Mouse (Mus musculus) liver, embryonic 13.5 days (tissue): ENCODE measurements around the gene Tns1. TPM values are rescaled to one million over a fixed set of nuclear protein-coding genes. Genes with fewer than 3 reads are reported as not detected.

Experiments used
- ATAC-seq: fragments of 200-750 bp; cut with Nextera tagmentation; 2 replicates; pipeline ENCODE4 v1.8.0; 2017; ENCODE audit warnings: low read depth, mild to moderate bottlenecking, moderate number of reproducible peaks, moderate library complexity
- DNase-seq: peaks from one replicate; pipeline ENCODE4 v3.0.0; 2022
- H3K27ac ChIP-seq: fragments of 300-500 bp; sonication (generic); 2 replicates; pipeline ENCODE4 v1.5.1; 2015; ENCODE audit warnings: moderate library complexity, mild to moderate bottlenecking, inconsistent platforms
- H3K27me3 ChIP-seq: fragments of 300-500 bp; sonication (generic); 2 replicates; pipeline ENCODE4 v1.6.1; 2015; ENCODE audit warnings: mild to moderate bottlenecking, inconsistent platforms
- H3K36me3 ChIP-seq: fragments of 300-500 bp; sonication (generic); 2 replicates; pipeline ENCODE4 v1.6.1; 2015; ENCODE audit warnings: mild to moderate bottlenecking, inconsistent platforms
- H3K4me1 ChIP-seq: fragments of 300-500 bp; sonication (generic); replicated peaks from 2 replicates; pipeline ENCODE4 v1.6.1; 2015; ENCODE audit warnings: inconsistent platforms
- H3K4me2 ChIP-seq: fragments of 300-500 bp; sonication (generic); 2 replicates; pipeline ENCODE4 v1.6.1; 2015; ENCODE audit warnings: inconsistent platforms, mild to moderate bottlenecking, moderate library complexity
- H3K4me3 ChIP-seq: fragments of 300-500 bp; sonication (generic); replicated peaks from 2 replicates; pipeline ENCODE4 v1.5.1; 2015; ENCODE audit warnings: mild to moderate bottlenecking, inconsistent platforms
- H3K9ac ChIP-seq: fragments of 300-500 bp; sonication (generic); 2 replicates; pipeline ENCODE4 v1.6.1; 2015; ENCODE audit warnings: mild to moderate bottlenecking, inconsistent platforms
- H3K9me3 ChIP-seq: fragments of 300-500 bp; sonication (generic); replicated peaks from 2 replicates; pipeline ENCODE4 v1.6.1; 2016; ENCODE audit warnings: inconsistent platforms
- WGBS: fragments of 180-500 bp; shearing (Covaris S2); methylation state at CpG from one replicate; pipeline ENCODE4 v1.1.7; 2015; ENCODE audit not compliant: insufficient replicate concordance; 5-methylcytosine and 5-hydroxymethylcytosine counted together
- polyA plus RNA-seq: library from polyadenylated mRNA; unstranded; fragments of >200 nt; fragmentation: Nextera tagmentation; extraction: Ambion mirVana; gene quantifications from 2 replicates; pipeline ENCODE4 v1.2.1, GENCODE M21; 2015

The Tns1 gene
- polyA plus RNA-seq, 1 experiment from 2014 or later = 11.7 TPM

DNA sequence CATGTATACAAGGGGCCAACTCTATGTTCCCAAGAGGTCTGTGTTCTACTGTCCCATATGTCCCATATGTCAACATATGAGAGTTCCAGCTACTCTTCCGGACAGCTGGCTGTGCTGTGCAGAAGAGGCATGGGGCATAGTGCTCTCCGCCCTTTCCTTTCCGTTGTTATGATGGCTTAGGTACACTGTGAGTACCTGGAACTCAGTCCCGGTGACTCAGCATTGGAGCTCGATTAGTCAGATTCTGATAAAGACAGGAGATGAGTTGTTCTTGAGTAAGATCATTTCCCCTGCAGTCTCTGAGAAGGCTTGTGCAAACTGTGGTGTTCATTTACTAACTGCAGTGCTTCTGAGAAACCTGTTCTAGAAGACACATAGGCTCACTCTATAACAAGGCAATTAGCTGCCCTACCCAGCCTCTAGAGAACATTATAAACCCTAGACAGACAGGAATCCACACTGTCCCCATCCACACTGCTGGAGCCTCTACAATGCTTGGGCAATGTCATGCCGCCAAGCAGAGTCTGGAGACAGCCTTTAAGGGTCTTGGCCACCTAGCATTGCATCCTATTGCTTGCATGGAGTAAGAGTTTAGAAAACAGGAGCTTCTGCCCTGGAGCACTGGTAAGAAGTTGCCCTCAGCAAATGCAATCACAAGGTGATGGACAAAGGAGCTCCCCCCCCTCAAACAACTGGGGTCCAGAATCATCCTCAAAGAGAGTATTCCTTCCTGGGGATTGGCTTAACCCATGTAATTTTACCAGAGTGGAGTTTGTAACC lies 25.0 kb upstream of the Tns1 start:
- no peak for ATAC-seq

DNA sequence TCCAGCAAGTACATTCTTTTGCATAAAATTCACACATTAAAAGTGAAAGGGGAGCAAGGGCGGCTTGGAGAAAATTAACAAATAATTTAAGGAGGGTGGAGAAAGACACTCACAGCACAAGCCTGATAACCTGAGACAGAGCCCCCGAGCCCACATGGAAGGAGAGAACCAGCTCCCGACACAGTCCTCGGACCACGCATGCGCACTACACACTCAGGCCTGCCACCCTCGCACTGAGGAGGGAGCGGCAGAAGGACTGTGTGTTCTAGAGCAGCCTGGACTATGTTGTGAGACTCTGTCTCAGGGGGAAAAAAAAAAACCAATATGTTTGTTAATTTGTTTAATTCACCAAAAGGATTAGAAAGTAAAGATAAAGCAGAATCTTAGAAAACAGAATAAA lies 17.5 kb upstream of the Tns1 start:
- Histone ChIP-seq H3K4me1 (peaks cover 4% of the 10 kb centered on the region), H3K4me2 (no peak overlapping the region), H3K27me3 (no peaks in the 10 kb centered on the region), H3K36me3 (no peaks in the 10 kb centered on the region), H3K9ac (no peak overlapping the region), H3K27ac (no peak overlapping the region), H3K9me3 (no peaks in the 10 kb centered on the region), H3K4me3 (no peak overlapping the region)
- 73% methylated on average over 8 of the region's 8 CpGs for WGBS
- DNase-seq (no peak), ATAC-seq (no peak)

More for the DNA sequence above, 25.0 kb upstream of the Tns1 start:
- no peaks in the 10 kb centered on the region for H3K36me3 ChIP-seq
- no peak overlapping the region for H3K27ac ChIP-seq
- H3K4me2 ChIP-seq = no peak overlapping the region
- H3K9me3 ChIP-seq = no peaks in the 10 kb centered on the region
- 42% methylated on average over 6 of the region's 6 CpGs for WGBS
- H3K27me3 ChIP-seq = no peaks in the 10 kb centered on the region
- H3K9ac ChIP-seq = no peak overlapping the region
- H3K4me3 ChIP-seq = no peak overlapping the region
- DNase-seq = no peak
- peaks cover 31% of the 10 kb centered on the region for H3K4me1 ChIP-seq

DNA sequence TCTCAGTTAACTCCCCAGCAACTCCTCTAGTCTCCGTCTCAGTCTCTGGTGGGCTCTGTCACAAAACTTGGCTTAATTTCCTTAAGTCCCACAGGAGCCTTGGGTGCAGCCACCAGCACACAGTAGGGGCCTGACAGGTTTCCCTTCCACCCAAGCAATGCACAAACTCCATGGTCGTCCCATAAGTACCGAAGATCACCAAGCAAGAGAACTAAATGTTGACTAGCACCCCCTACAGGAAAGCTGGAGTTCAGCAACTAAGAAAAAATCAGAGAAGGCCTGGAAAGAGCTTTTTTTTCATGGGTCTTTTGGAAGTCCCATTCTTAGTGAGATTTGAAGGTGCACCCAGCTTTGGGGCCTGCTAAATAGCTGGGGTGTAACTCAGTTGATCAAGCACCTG lies 15.2 kb upstream of the Tns1 start:
- H3K4me2 ChIP-seq = no peak overlapping the region
- no peaks in the 10 kb centered on the region for H3K9me3 ChIP-seq
- 53% methylated on average over 3 of the region's 3 CpGs for WGBS
- H3K4me3 ChIP-seq = no peak overlapping the region
- no peaks in the 10 kb centered on the region for H3K36me3 ChIP-seq
- no peak for ATAC-seq
- no peak for DNase-seq
- H3K27ac ChIP-seq = no peak overlapping the region
- no peaks in the 10 kb centered on the region for H3K27me3 ChIP-seq
- H3K4me1 ChIP-seq = peaks cover 16% of the 10 kb centered on the region
- H3K9ac ChIP-seq = no peak overlapping the region

DNA sequence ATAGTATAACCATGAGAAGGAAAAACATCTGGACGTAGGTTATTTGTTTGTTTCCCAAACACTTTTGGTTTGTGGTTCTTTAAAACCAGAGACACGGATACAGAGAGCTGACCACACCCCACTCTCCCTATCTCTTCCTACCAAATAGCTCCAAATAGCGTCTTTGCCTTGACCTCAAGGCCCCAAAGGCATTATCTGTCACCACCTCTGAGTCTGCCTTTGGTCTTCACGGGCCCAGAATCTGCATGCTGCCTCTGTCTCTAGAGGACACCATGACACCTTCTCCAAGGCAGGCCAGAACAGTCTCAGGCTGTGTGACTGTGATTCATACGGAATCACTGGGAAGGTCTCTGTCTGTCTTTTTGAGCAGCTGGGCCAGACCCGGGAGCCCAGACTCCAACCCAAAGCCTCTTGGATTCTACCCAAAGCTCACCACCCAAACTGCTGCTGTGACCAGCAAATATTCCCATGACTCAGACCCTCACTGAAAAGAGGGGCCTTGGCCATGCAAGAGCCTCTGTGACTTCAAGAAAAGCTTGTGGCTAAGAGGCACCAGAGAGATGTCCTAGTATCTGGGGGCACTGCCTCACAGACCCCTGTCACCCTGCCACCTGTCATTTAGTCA lies 11.2 kb upstream of the Tns1 start:
- Histone ChIP-seq H3K27me3 (peaks cover 3% of the 10 kb centered on the region; the same call in 1 of the 2 replicates), H3K27ac (no peak overlapping the region), H3K9me3 (no peaks in the 10 kb centered on the region), H3K4me3 (no peak overlapping the region), H3K4me1 (peaks cover 20% of the 10 kb centered on the region), H3K36me3 (no peaks in the 10 kb centered on the region), H3K9ac (no peak overlapping the region), H3K4me2 (peak overlapping the region; percentile 29)
- ATAC-seq = peak; percentile 82
- 24% methylated on average over 6 of the region's 6 CpGs for WGBS
- peak; percentile 43 for DNase-seq

DNA sequence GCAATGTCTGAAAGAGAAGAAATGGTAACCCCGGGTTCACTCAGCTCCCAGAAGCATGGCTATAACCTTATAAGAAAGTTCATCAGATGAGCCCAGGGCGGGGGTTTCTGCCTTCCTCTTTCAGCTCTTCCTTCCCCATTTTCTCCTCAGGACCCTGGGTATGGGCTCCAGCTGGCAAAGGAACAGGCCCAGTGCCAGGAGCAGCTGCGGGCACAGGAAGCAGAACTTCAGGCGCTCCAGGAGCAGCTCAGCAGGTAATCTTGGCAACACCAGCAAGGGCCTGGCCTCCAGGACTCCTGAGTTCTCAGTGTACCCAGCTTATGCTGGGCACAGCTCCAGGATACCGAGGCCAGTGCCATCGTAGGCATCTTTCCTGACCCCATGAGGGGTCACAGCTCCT lies 9.7 kb upstream of the Tns1 start:
- ATAC-seq (no peak), DNase-seq (no peak)
- no peak overlapping the region for H3K9ac ChIP-seq
- no peaks in the 10 kb centered on the region for H3K36me3 ChIP-seq
- H3K4me3 ChIP-seq = no peak overlapping the region
- H3K27me3 ChIP-seq = peaks cover 3% of the 10 kb centered on the region; the same call in 1 of the 2 replicates
- no peak overlapping the region for H3K27ac ChIP-seq
- WGBS = 43% methylated on average over 6 of the region's 6 CpGs
- H3K4me2 ChIP-seq = no peak overlapping the region
- no peaks in the 10 kb centered on the region for H3K9me3 ChIP-seq
- H3K4me1 ChIP-seq = peaks cover 20% of the 10 kb centered on the region

DNA sequence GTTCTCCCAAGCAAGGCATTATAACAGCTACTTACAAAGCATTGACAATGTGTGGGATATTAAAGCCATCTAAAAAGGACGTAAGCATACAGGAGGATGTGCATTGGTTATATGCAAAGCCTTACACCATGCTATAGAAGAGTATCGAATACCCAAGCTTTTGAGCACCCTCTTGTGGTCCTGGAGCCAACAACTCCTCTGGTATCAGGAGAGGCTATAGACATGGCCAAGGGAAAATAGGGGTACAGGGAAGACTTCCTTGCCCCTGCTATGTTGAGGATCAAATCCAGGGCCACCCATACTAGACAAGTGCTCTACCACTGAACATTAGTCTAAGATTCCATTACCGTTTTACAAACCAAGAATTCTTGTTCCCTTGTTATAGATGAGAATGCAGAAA lies 7.8 kb upstream of the Tns1 start:
- ATAC-seq (no peak), DNase-seq (no peak)
- Histone ChIP-seq H3K27me3 (peaks cover 8% of the 10 kb centered on the region), H3K9ac (no peak overlapping the region), H3K4me2 (no peak overlapping the region), H3K9me3 (no peaks in the 10 kb centered on the region), H3K36me3 (no peaks in the 10 kb centered on the region), H3K4me3 (no peak overlapping the region), H3K27ac (no peak overlapping the region), H3K4me1 (peaks cover 20% of the 10 kb centered on the region)
- WGBS = 61% methylated on average over 3 of the region's 3 CpGs

DNA sequence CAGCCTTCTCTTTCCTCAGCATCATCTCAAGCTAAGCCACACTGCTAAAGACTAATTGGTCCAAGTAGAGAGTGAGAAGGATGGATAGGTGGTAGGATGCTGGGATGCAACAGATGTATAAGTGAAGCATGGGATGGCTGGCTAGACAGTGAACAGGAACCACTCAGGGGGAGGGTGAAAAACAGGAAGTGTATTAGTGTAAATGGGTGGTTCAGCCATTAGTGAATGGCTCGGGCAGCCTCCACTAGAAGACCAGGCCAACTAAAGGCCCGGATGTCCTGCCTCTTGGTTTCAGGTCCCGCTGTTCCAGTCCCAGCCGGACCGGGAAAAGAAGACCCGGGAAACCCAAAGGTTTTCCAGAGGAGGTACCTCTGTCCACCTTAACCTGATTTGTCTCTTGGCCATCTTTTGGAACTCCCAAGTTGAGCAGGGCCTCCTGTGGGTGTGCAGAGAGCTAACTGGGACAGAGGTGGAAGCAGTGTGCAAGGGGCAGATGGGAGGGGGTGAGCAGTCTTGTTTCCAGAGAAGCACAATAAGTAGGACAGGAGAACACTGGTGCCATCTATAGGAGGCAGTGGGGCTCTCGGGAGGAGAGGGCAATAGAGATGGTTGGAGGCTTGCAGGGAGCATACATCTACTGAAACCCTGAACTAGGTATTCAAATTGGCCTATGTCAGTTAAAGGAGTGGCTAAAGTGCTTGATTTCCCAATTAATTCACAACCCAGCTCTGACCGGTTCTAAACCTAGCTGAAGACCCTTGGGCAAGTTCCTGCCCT lies 6.8 kb upstream of the Tns1 start:
- H3K9ac ChIP-seq = no peak overlapping the region
- no peak for ATAC-seq
- peaks cover 20% of the 10 kb centered on the region for H3K4me1 ChIP-seq
- 67% methylated on average over 8 of the region's 8 CpGs for WGBS
- no peaks in the 10 kb centered on the region for H3K9me3 ChIP-seq
- no peak for DNase-seq
- H3K4me3 ChIP-seq = no peak overlapping the region
- H3K36me3 ChIP-seq = no peaks in the 10 kb centered on the region
- no peak overlapping the region for H3K4me2 ChIP-seq
- H3K27me3 ChIP-seq = peaks cover 12% of the 10 kb centered on the region
- no peak overlapping the region for H3K27ac ChIP-seq

DNA sequence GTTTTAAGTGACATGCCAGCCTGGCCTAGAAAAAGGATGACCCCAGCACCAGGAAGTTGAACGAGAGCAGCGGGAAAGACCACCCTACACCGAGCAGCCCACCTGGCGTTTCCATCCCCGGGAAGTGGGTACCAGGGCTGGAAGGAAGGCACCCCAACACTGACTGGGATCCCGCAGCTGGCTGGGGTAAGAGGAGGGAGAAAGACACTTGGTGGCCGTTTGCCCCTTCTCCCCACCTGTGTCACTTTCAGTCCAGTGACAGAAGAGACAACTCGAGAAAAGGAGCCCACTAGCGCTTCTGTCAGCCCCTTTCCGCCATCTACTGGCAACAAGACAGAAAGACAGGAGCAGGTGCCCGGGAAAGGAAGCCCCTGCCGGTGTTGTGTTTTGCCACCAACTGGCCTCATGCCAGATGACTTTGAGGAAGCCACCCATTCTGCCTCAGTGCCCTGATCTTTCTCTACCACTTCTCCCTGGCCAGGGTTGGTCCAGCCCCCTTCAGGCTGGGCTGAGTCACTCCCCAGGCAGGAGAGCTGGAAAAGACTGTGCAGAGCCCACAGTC lies 823 bp upstream of the Tns1 start, which contains the start of gene Rufy4:
TSS of gene Rufy4 (plus strand) at position 551 of the 562 bp plus-strand sequence.
- peak within 1 kb of the TSS; percentile 56 for H3K4me3 ChIP-seq
- WGBS = 0% methylated on average over 12 of the region's 12 CpGs
- no peaks in the 10 kb centered on the region for H3K9me3 ChIP-seq
- peak; percentile 41 for DNase-seq
- H3K27ac ChIP-seq = no peak within 1 kb of the TSS
- H3K4me1 ChIP-seq = peaks cover 13% of the 10 kb centered on the region
- peak within 1 kb of the TSS; percentile 59; the same call in 1 of the 2 replicates for H3K9ac ChIP-seq
- peak within 1 kb of the TSS; percentile 76 for H3K4me2 ChIP-seq
- H3K27me3 ChIP-seq = peaks cover 65% of the 10 kb centered on the region
- H3K36me3 ChIP-seq = no peaks in the 10 kb centered on the region
- ATAC-seq = no peak

DNA sequence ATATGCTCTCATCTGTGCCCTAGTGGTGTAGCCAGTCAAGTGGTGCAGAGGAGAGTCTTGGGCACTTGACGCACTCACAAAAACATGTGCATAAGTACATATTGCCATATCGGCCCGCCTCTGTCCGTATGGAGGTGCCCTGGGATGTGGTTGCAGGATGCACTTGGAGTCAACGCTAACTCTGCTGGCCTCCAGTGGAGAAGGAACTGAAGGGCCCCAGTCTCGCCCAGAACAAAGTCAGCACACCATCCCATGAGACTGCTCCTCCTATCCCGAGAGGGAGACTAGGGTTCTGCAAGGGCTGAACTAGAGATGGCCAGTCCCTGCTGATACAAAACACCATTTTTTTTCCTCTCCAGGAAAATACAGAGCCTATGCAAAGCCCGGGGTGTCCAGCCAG lies 1.0 kb downstream of the Tns1 start:
- Histone ChIP-seq H3K36me3 (no peaks in the 10 kb centered on the region), H3K4me2 (no peak overlapping the region), H3K4me1 (peaks cover 13% of the 10 kb centered on the region), H3K27ac (no peak overlapping the region), H3K9ac (no peak overlapping the region), H3K9me3 (no peaks in the 10 kb centered on the region), H3K27me3 (peaks cover 78% of the 10 kb centered on the region), H3K4me3 (no peak overlapping the region)
- DNase-seq (no peak), ATAC-seq (no peak)
- WGBS = 43% methylated on average over 8 of the region's 8 CpGs

DNA sequence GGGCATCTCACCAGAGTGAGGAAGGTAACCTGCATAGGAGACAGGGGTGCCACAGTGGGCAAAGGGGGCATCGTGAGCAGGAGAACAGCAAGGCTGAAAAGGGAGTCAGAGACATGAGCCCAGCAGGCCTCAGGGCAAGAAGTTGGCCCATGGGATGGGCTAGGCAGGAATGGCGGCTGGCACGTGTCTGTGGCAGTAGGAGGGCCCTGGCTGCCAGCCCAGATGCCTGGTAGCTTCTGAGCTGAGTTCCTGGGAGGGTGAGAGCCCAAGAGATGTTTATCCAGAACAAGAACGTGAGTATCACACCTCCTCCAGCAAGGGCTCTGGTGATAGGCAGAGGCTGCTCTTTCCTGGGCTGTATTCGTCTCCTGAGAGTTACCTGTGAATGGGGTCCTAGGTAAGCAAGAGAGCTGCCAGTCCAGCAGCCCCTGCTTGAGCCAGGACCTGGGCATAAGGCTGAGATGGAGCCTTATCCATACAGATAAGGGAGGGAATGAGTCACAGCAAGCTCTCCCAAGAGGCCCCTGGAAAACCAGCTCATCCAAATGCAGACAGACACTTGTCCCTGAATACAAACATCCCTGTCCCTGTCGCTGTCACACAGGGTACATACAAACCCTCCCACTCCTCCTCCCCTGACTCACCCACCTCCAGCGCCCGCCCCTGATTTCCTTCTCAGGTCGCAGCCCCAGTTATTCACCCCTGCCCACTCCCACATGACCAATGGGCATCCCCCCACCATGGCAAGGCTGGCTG lies 2.2 kb downstream of the Tns1 start:
- Histone ChIP-seq H3K27me3 (peaks cover 76% of the 10 kb centered on the region), H3K4me2 (no peak overlapping the region), H3K27ac (no peak overlapping the region), H3K9ac (no peak overlapping the region), H3K36me3 (no peaks in the 10 kb centered on the region), H3K4me1 (peaks cover 13% of the 10 kb centered on the region), H3K9me3 (no peaks in the 10 kb centered on the region), H3K4me3 (no peak overlapping the region)
- ATAC-seq (no peak), DNase-seq (no peak)
- WGBS = 44% methylated on average over 9 of the region's 9 CpGs
